8 mouse cellular contexts compared by ENCODE assay signal in genomic region chr3:86550301-86551010, GRCm38 (mm10). TPM values are rescaled to one million over a fixed set of nuclear protein-coding genes. Genes with fewer than 3 reads are reported as not detected.
A peak's percentile ranks its signal among the peaks of the same experiment; 100 is the strongest.
DNase-seq lines count a peak whose midpoint lies in the region; ATAC-seq and TF ChIP-seq lines count a peak whose summit lies in the region.

No protein-coding gene starts in this region.

- no peak overlapping the region for H3K4me2 ChIP-seq in forebrain, embryonic 15.5 days (replicated peaks)
- no peak overlapping the region for H3K4me2 ChIP-seq in forebrain, embryonic 16.5 days (ENCODE audit: low read length)
- no peak overlapping the region for H3K4me2 ChIP-seq in liver, embryonic 12.5 days

- H3K9me3 ChIP-seq in forebrain, embryonic 10.5 days, result no peaks in the 10 kb centered on the region
- H3K9me3 ChIP-seq in forebrain, embryonic 15.5 days, result no peaks in the 10 kb centered on the region
- no peaks in the 10 kb centered on the region for H3K9me3 ChIP-seq in ES-E14 (ENCODE audit: control insufficient read depth, insufficient read depth, low read depth, low read length)
- no peaks in the 10 kb centered on the region for H3K9me3 ChIP-seq in forebrain, embryonic 16.5 days (ENCODE audit: control insufficient read depth, low read length)
- no peaks in the 10 kb centered on the region for H3K9me3 ChIP-seq in liver, embryonic 12.5 days (replicated peaks)

- DNase-seq in forebrain, embryonic 10.5 days (ENCODE audit: extremely low spot score, low spot score), result peak; percentile 66
- no peak for DNase-seq in ES-E14 (ENCODE audit: low read depth, low spot score)
- no peak for DNase-seq in right cerebral cortex, postnatal 4 days
- no peak for DNase-seq in spleen, postnatal 4 days (ENCODE audit: low spot score in 2 of 2)

- H3K4me1 ChIP-seq in forebrain, embryonic 10.5 days, result peaks cover 54% of the 10 kb centered on the region
- peaks cover 24% of the 10 kb centered on the region for H3K4me1 ChIP-seq in forebrain, embryonic 15.5 days
- H3K4me1 ChIP-seq in ES-E14 (ENCODE audit: control insufficient read depth in 2 of 2, insufficient read depth in 2 of 2, low read length in 2 of 2, poor library complexity in 1 of 2), result 0 out of 4 replicates have a peak, but pooled peaks cover 2% of the 10 kb centered on the region in 2 experiments
- H3K4me1 ChIP-seq in forebrain, embryonic 16.5 days (replicated peaks; ENCODE audit: control insufficient read depth, insufficient read depth, low read length), result peaks cover 20% of the 10 kb centered on the region
- peaks cover 29% of the 10 kb centered on the region for H3K4me1 ChIP-seq in liver, embryonic 12.5 days

- peak overlapping the region; percentile 39 for H3K4me3 ChIP-seq in forebrain, embryonic 10.5 days
- no peak overlapping the region for H3K4me3 ChIP-seq in forebrain, embryonic 15.5 days
- H3K4me3 ChIP-seq in ES-E14 (ENCODE audit: insufficient read depth in 1 of 2, low read depth in 1 of 2, low read length in 2 of 2, poor library complexity in 1 of 2, severe bottlenecking in 1 of 2), result peak overlapping the region; percentile 7 to 38; a peak in 2 of 4 replicates
- no peak overlapping the region for H3K4me3 ChIP-seq in forebrain, embryonic 16.5 days (replicated peaks; ENCODE audit: low read length)
- no peak overlapping the region for H3K4me3 ChIP-seq in liver, embryonic 12.5 days

- 1% methylated on average over 22 of the region's 22 CpGs for WGBS in forebrain, embryonic 10.5 days
- WGBS in forebrain, embryonic 15.5 days, result 2% methylated on average over 22 of the region's 22 CpGs
- WGBS in forebrain, embryonic 16.5 days, result 3% methylated on average over 22 of the region's 22 CpGs
- 11% methylated on average over 22 of the region's 22 CpGs for WGBS in liver, embryonic 12.5 days (ENCODE audit: insufficient replicate concordance)

- ATAC-seq in forebrain, embryonic 15.5 days (replicated peaks), result no peak
- ATAC-seq in forebrain, embryonic 16.5 days, result peak; percentile 27; the same call in 1 of the 2 replicates
- 0 out of 2 replicates have a peak, but pooled peaks have one; percentile 30 for ATAC-seq in liver, embryonic 12.5 days
- no peak for ATAC-seq in megakaryocyte-erythroid progenitor cell, adult 5-6 weeks (replicated peaks; ENCODE audit: low FRiP score, low TSS enrichment, poor library complexity, severe bottlenecking)

- in situ Hi-C loops in ES-E14 (cut with MboI; ENCODE audit: low sequenced_read_pairs in 2 of 2, unreplicated experiment in 2 of 2), result no loop called here

- no peaks in the 10 kb centered on the region for H3K36me3 ChIP-seq in forebrain, embryonic 10.5 days (replicated peaks)
- H3K36me3 ChIP-seq in forebrain, embryonic 15.5 days, result no peaks in the 10 kb centered on the region
- H3K36me3 ChIP-seq in ES-E14 (ENCODE audit: control insufficient read depth, insufficient read depth, low read length, poor library complexity, severe bottlenecking), result no peaks in the 10 kb centered on the region
- H3K36me3 ChIP-seq in forebrain, embryonic 16.5 days (ENCODE audit: control insufficient read depth, insufficient read depth), result no peaks in the 10 kb centered on the region
- H3K36me3 ChIP-seq in liver, embryonic 12.5 days, result no peaks in the 10 kb centered on the region

- H3K27ac ChIP-seq in forebrain, embryonic 10.5 days, result peak overlapping the region; percentile 44; the same call in 1 of the 2 replicates
- no peak overlapping the region for H3K27ac ChIP-seq in forebrain, embryonic 15.5 days (replicated peaks)
- no peak overlapping the region; the same call in 1 of the 2 replicates for H3K27ac ChIP-seq in ES-E14 (ENCODE audit: insufficient read depth, low read depth, low read length, poor library complexity, severe bottlenecking)
- H3K27ac ChIP-seq in forebrain, embryonic 16.5 days (ENCODE audit: low read length), result no peak overlapping the region
- H3K27ac ChIP-seq in liver, embryonic 12.5 days, result no peak overlapping the region

- peaks cover 100% of the 10 kb centered on the region for H3K27me3 ChIP-seq in forebrain, embryonic 10.5 days (ENCODE audit: poor library complexity, severe bottlenecking)
- H3K27me3 ChIP-seq in forebrain, embryonic 15.5 days, result peaks cover 67% of the 10 kb centered on the region
- peaks cover 49% of the 10 kb centered on the region for H3K27me3 ChIP-seq in forebrain, embryonic 16.5 days (replicated peaks; ENCODE audit: control insufficient read depth, insufficient read depth, low read length)
- H3K27me3 ChIP-seq in liver, embryonic 12.5 days (replicated peaks), result peaks cover 58% of the 10 kb centered on the region

- no peak overlapping the region for H3K9ac ChIP-seq in forebrain, embryonic 15.5 days (replicated peaks)
- no peak overlapping the region for H3K9ac ChIP-seq in ES-E14 (ENCODE audit: insufficient read depth, low read depth, low read length, poor library complexity, severe bottlenecking)
- no peak overlapping the region for H3K9ac ChIP-seq in forebrain, embryonic 16.5 days (replicated peaks; ENCODE audit: low read depth, low read length)
- no peak overlapping the region for H3K9ac ChIP-seq in liver, embryonic 12.5 days

TF ChIP-seq in ES-E14, 5 proteins besides CTCF, POLR2A, EP300 and RAD21:
- TF ChIP-seq ZNF384 (IDR thresholded peaks at IDR 0.05; ENCODE audit: low read depth, low read length) (no peak), HCFC1 (IDR thresholded peaks at IDR 0.05; ENCODE audit: borderline replicate concordance, insufficient read depth, low read length) (no peak), CHD2 (IDR thresholded peaks at IDR 0.05; ENCODE audit: low read depth, low read length) (no peak), ZC3H11A (IDR thresholded peaks at IDR 0.05; ENCODE audit: borderline replicate concordance, low read depth, low read length) (no peak), MAFK (IDR thresholded peaks at IDR 0.05; ENCODE audit: insufficient read depth, low read depth, low read length) (no peak)

RNA-seq across cellular contexts. Expression of gene Mab21l2, which starts 2.0 kb away (rescaled TPM):
- polyA plus RNA-seq in forebrain, embryonic 10.5 days (2016; fragmentation: Nextera tagmentation; extraction: Ambion mirVana), result 8.4 and 14.7 TPM in 2 replicates
- 2.2 and 3.5 TPM in 2 replicates for polyA plus RNA-seq in forebrain, embryonic 15.5 days (2015; fragmentation: Nextera tagmentation; extraction: Ambion mirVana)
- total RNA-seq in ES-E14 (2012; rRNA removed), result 0.21 and 0.22 TPM in 2 replicates
- polyA plus RNA-seq in forebrain, embryonic 16.5 days (2015; fragmentation: Nextera tagmentation; extraction: Ambion mirVana), result 2.0 and 3.0 TPM in 2 replicates
- polyA plus RNA-seq in liver, embryonic 12.5 days (2016; fragmentation: Nextera tagmentation; extraction: Ambion mirVana), result 2.0 and 2.9 TPM in 2 replicates
- total RNA-seq in megakaryocyte-erythroid progenitor cell, adult 5-6 weeks (2014; fragmentation: Nextera tagmentation), result not detected in 2 replicates
- not detected in 2 replicates for total RNA-seq in megakaryocyte-erythroid progenitor cell, adult 5-6 weeks (2017)

Comparison
In these comparisons a context has a peak if more than half of its experiments do, and no peak if none do; other contexts are left out.
1. H3K4me3 ChIP-seq: peak in forebrain, embryonic 10.5 days (single experiment) and ES-E14 (2 of 2); none in forebrain, embryonic 15.5 days (single experiment), forebrain, embryonic 16.5 days (single experiment) and liver, embryonic 12.5 days (single experiment).
2. ATAC-seq: peak in forebrain, embryonic 16.5 days (single experiment) and liver, embryonic 12.5 days (single experiment); none in forebrain, embryonic 15.5 days (single experiment) and megakaryocyte-erythroid progenitor cell, adult 5-6 weeks (single experiment).